Mouse (Mus musculus) layer of hippocampus, postnatal 36 days (tissue): ENCODE results near the gene Ccm2l. TPM values are rescaled to one million over a fixed set of nuclear protein-coding genes. Genes with fewer than 3 reads are reported as not detected.
A peak's percentile ranks its signal among the peaks of the same experiment; 100 is the strongest.

Source experiments
- DNase-seq, 2 experiments: peaks; one replicate each; pipeline ENCODE4 v3.0.0; 2022
- total RNA-seq, 2 experiments: library from RNA; stranded (reverse); gene quantifications; 2 replicates each; pipeline ENCODE4 v1.2.3; 2021

Gene Ccm2l
- total RNA-seq, 2 experiments from 2014 or later = 3.9 to 5.2 TPM

DNA sequence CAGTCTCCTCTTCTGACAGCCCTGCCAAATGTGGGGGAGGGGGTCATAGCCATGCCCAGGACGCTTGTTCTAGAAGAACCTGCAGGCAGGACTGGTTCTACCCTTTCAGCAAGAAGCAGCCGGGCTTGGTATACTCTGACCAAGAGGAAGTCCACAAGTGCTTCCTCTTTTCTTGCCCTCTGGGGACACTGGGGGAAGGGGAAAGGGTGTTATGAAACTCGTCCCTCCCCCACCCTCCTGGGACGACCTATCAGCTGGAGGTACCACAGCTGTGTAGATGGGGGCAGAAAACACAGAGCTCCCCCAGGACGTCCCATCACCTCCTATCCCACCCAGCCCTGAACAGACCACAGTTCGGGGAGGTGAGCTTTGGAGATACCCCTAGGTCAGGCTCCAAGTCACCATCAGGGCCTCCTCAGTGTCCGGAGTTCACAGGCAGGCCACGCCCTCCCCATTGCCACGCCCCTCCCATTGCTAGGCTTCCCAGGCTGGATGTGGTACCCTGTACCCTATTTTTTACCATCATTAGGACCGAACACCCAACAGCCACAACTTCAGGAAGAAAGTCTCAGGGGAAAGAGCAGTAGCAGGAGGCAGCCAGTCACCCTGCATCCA lies 24.9 kb downstream of the Ccm2l start:
- no peak for DNase-seq

DNA sequence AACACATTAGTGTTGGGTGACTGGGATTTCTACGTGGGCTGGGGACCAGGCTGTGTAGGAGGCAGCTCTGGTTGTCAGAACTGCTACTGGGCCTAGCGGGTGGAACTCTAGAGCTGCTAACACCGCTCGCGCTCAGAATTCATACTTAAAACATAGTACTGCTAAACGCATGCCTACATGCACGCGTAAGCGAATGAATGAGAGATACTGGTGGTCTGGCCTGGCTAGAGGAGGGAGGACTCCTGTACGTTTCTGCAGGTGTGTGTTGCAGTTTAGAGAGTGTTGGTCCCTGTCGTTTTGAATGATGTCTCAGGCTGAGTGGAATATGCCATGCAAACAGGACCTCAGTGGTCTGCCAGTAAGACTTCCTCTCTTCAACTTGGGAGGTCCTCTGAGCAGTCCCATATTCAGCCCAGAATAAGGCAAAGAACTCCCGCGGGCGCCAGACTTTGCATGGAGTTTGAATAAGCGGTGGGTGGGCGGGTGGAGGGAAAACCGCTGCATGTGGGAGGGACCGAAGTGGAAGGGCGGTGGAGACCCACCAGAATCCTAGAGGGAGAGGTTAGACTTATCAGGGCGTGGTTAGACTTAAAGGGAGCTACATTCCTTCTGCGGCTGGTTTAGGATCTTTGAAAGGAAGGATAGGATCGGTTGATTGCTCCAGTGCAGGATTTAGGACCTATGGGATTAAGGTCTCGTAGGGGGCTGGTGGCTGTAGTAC lies 41.5 kb downstream of the Ccm2l start:
- no peak for DNase-seq

DNA sequence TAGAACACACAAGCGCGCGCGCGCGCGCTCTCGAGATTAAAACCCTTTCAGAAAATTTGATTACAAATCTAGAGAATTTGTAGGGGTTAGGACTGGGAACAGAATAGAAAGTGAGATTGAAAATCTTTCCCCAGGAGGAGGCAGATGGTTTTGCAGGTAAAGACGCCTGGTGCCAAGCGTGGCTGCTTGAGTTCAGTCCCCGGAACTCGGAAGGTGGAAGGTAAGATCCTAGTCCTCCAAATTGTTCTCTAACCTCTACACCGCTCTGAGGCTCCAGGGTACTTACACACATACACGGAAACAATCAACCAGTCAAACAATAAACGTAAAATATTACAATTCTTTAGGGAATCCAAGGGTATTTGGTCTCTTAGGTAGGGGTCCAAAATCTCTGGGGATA lies 42.0 kb downstream of the Ccm2l start:
- DNase-seq = no peak

DNA sequence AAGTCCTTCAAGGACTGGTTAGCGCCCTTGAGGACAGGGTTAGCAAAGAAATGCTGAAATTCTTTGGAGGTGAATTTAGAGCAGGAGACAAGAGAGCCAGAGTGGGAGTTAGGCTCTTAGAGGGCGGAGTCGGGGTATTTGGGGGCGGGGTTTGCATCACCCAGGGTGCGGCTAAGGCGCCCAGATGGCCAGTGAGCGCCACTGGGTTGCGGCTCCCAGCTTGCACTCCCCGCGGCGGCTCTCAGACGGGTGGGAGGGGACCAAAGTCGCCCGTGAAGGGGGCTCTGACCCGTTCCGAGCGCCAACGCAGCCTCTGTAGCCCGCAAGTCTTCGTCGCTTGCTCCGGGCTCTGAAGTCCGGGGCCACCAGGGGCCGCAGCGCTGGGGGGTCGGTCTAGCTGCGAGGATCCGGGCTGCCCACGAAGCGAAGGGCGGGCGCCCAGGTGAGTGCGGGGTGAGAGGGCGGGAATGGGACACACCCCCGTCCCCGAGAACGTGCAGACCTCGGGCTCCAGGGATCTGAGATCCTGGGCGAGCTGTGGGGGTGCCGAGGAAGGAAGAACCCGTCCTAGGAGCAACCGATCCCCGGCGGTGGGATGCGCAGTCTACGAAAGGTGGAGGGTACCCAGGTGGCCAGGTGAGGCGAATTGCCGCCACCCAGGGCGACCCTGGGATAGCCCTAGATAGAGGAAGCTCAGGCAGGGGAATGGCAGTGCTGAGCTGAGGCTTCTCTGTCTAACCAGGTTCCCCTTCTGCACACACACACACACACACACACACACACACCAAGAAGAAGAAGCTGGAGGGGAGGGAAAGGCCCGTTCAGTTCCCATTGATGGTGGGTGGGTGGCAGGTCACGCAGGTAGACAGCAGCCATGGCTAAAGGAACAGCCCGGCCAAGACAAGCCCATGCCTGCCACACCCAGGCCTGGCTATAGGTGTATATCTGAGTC lies 42.8 kb downstream of the Ccm2l start, which contains the start of gene Hck:
TSS of gene Hck (plus strand) at position 156 of the 952 bp plus-strand sequence.
- peak in 1 of 2 experiments; percentile 17 for DNase-seq

DNA sequence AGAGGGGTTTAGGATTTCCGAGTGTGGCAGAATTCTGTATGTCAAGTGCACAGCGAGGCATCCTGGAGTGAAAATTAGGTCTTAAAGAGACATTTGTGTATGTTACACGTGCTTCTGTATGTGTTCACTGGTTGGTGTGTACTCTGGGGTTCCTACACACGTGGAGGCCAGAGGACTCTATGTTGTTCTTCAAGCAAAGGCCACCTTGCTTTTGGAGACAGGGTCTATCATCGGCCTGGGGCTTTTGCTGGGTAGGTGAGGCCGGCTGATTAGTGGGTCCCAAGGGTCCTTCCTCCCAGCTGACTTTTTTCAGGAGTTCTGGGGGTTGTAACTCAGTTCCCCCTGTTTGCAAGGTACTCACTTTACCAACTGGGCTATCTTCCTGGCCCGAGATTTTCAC lies 43.8 kb downstream of the Ccm2l start:
- DNase-seq = no peak

DNA sequence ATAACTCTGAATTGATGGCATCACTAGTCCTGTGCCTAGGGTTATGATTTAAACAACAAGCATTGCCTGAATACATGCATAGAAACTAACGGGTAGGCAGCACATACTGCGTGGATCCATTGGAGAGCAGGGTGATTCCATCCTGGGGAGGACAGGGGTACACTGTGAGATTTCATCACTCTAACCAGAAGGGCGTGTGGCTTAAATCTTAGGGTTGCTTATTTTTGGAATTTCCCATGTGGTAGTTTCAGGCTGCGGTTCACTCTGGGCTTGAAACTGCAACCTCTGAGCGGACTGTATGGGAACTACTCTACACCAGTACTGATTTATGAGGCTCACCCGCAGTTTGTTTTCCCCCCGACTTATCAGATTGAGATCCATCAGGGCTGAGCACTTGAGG lies 45.5 kb downstream of the Ccm2l start:
- no peak for DNase-seq

DNA sequence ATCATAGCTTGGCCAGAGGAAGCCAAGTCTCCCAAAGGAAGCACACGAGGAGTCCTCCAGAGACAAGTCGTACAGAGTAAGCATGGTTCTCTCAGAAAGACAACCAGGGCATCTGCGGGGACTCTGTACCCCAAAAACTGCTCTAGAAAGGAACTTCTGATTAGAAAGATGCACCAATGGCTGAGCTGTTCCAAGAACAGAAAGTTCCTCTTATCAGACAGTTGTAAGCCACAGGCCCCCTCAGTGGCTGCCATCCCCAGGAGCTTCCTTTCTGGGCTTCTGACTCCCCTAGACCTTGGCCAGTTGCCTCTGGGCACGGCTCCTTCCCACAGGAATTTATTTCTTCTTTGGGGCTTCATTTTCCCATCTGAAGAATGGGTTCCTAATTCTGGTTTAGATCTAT lies 49.9 kb downstream of the Ccm2l start:
- no peak for DNase-seq

DNA sequence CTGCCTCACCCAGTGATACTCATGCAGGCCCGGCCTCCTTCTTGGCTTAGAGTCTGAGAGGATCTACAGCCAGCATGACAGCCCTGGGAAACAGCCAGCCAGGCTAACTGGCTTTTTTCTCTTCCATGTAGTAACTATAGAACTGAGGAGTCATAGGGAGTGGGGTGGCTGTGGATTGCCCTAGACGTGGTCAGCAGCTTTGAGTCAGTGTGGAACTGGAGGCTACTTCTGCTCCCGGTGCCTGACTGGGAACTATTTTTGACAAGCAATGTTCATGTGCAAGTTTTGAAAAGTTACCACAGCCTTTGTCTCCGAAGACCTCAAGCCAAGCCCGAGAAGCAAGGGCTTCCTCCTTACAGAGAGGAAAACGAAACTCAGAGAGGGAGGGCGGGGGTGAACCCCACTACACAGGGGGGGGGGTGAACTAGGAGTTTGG lies 51.3 kb downstream of the Ccm2l start:
- DNase-seq = no peak

DNA sequence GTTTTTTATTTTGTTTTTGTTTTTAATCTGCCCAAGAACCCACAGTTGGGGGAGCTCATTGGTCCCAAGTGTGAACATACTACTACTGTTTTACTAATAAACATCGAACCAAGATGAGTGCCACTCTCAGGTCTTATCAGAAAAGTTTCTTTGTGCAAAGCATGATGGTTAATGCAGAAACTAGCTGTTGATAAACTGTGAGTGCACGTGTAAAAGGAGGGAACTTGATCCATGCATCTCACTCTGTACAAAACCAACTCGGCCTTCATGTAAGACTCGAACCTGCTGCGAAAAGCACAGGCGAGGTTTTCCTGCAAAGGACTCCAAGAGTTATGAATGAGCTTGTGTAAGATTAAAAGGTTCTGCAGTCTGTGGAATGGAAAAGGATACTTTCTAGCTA lies 53.7 kb downstream of the Ccm2l start:
- no peak for DNase-seq

DNA sequence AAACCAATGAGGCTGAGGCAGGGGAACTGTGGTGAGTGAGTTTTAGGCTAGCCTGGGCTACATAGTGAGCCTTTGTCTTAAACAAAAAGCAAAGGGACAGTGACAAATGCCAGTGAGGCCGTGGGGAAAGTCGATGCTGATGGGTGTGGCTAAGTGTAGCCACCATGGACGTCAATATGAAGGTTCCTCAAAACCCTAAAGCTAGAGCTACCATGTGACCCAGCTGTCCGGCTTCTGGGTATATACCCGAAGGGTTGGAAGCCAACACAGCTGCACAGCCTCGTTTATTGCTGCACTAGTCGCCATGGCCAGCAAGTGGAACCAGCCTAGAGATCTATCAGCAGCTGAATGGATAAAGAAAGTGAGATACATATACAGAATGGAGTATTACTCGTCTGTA lies 54.4 kb downstream of the Ccm2l start:
- no peak for DNase-seq

DNA sequence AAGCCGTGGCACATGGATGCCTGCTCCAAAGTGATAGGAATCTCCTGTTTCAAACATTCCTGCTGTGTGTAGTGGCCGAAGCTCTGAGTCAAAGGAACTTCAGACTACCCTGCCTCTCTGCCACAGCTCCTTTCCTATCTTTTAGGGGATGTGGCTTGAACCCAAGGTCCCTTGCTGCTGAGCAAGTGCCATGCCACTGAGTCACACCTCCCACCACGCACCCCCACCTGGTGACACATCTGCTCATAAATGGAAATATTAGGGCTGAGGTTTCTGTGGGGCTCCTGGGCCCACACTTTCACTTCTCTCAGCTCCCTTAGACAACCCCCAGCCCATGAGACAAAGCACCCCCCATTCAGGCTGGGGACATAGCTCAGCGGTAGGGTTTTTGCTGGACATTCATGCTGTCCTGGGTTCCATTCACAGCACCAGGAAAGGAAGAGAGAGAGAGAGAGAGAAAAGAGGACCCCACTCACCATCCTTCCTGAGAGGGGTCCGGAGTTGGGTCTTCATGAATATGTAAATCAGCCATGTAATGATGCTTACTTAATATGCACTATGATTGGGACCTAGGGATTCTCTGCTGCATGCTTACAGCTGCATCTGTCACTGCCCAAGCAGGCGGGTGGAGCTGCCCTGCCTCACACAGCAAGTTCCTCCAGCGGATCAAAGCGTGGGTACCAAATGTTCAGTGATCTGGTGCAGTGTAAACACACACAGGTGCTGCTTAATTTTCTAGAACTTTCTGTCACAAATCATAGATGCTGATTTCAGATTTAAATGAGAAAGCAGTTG lies 56.3 kb downstream of the Ccm2l start:
- DNase-seq = no peak

DNA sequence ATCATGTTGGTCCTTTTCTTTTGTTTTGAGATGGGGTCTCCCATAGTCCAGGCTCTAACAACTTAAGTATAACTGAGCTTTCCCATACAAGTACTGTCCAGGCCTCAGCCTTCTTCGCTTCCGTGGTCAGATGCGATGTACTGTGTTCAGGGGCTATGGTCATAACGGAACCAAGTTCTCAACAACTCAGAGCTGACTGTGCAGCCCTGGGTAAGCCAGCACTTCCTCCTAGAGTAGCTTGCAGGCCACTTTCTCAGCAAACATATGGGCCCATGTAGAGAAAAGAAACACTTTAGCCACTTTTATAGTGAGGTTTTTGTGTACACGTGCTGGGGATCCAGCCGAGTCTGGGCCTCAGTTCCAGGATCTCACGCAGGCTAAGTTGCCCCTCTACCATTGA lies 56.9 kb downstream of the Ccm2l start:
- DNase-seq = no peak

DNA sequence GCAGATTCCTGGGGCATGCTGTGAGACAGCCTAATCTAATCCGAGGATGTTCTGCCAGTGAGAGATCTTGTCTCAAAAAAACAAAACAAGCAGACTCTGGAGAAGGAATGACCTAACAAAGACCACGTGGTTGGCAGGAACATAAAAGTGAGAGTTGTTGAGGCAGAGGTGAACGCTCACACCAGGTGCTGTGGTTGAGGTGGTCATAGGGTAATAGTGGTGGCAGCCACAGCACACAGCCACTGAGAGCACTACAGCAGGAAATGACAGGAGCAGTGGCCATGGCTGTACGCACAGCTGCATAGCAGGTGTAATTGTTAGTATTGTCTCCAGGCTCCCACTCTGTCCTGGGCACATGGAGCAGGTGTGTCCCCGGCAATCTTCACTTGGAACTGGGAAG lies 60.1 kb downstream of the Ccm2l start:
- DNase-seq = no peak

DNA sequence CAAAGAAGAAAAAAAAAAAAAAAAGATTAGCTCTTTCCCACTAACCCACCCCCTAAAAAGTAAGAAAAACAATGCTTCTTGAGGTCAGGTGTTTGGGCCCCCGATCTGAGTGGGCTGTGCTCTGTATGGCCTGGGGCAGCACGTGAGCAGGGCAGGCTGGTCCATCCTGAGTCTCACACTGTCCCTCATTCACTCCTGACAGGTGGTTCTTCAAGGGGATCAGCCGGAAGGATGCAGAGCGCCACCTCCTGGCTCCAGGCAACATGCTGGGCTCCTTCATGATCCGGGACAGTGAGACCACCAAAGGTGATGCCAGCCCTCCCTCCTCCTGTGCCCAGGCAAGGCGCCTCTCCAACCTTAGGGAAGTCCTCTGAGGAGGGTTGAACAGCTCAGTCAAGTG lies 65.3 kb downstream of the Ccm2l start:
- DNase-seq = no peak

Other genes with a start within 250 kb of the Ccm2l start
- 100 to 1,000 TPM; 116 to 141 TPM for gene Bcl2l1, start 234.2 kb upstream of the Ccm2l start, total RNA-seq
- 1 to 10 TPM; 2.0 to 3.1 TPM for gene Tpx2, start 218.0 kb upstream of the Ccm2l start, total RNA-seq
- not detected for gene Mylk2, start 154.6 kb upstream of the Ccm2l start, total RNA-seq
- gene Foxs1, start 132.7 kb upstream of the Ccm2l start, total RNA-seq = under 1 TPM; 0.35 to 0.68 TPM
- gene Dusp15, start 114.3 kb upstream of the Ccm2l start, total RNA-seq = 10 to 100 TPM; 10.7 to 11.1 TPM
- 1 to 10 TPM; 1.0 TPM for gene Ttll9, start 103.5 kb upstream of the Ccm2l start, total RNA-seq
- gene Pdrg1, start 50.5 kb upstream of the Ccm2l start, total RNA-seq = 10 to 100 TPM; 36.7 to 44.0 TPM
- gene Xkr7, start 34.1 kb upstream of the Ccm2l start, total RNA-seq = 1 to 10 TPM; 1.8 to 1.9 TPM
- 1 to 10 TPM; 1.6 to 2.2 TPM for gene Hck, start 42.5 kb downstream of the Ccm2l start, total RNA-seq
- gene Tm9sf4, start 95.3 kb downstream of the Ccm2l start, total RNA-seq = 100 to 1,000 TPM in 1 of 2 experiments, 10 to 100 TPM in 1; 84.1 to 103 TPM
- 10 to 100 TPM; 23.0 to 23.1 TPM for gene Tspyl3, start 159.5 kb downstream of the Ccm2l start, total RNA-seq
- gene Plagl2, start 175.5 kb downstream of the Ccm2l start, total RNA-seq = 1 to 10 TPM; 4.9 to 5.0 TPM
- 10 to 100 TPM; 16.8 TPM for gene Pofut1, start 175.6 kb downstream of the Ccm2l start, total RNA-seq
- 10 to 100 TPM; 55.6 to 58.0 TPM for gene Kif3b, start 225.5 kb downstream of the Ccm2l start, total RNA-seq